Comparison of ENCODE assay signal across 28 mouse cellular contexts in the genomic region with DNA sequence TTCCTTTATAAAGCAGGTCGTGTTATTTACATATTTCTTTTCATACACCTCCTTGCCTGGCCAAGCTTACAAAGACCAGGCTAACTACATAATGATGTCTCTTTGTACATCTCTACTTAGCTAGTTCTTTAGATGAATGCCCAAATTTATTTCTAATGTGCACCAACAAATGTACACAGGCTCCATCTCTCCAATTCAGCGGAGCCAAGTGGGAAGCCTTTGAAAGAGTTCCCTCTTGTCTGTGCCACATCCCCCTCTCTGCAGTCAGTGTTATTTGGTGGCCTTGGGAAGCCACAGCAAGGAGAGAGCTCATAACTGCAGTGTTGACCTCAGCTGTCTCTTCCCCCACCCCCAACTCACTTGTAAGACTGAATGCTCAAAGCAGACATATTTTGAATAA. TPM values are rescaled to one million over a fixed set of nuclear protein-coding genes. Genes with fewer than 3 reads are reported as not detected.
A peak's percentile ranks its signal among the peaks of the same experiment; 100 is the strongest.
DNase-seq lines count a peak whose midpoint lies in the region; ATAC-seq lines count a peak whose summit lies in the region.
"Had no signal": no experiment of that assay in that cellular context is flagged by ENCODE, and none has a peak within 500 bp of the region (broad histone marks: within the 10 kb centered on the region; RNA-seq: fewer than 3 reads in every experiment).

No protein-coding gene starts in this region.

- H3K4me1 ChIP-seq in heart, embryonic 10.5 days: no peaks in the 10 kb centered on the region
- peaks cover 50% of the 10 kb centered on the region for H3K4me1 ChIP-seq in forebrain, embryonic 14.5 days (ENCODE audit: control insufficient read depth, insufficient read depth, low read length)

- no peak overlapping the region for H3K4me2 ChIP-seq in forebrain, embryonic 14.5 days (ENCODE audit: low read length)
- H3K4me2 ChIP-seq: hindbrain, embryonic 12.5 days had no signal

- H3K4me3 ChIP-seq in heart, embryonic 10.5 days: no peak overlapping the region
- H3K4me3 ChIP-seq in forebrain, embryonic 14.5 days (ENCODE audit: low read depth, low read length): no peak overlapping the region
- H3K4me3 ChIP-seq: hindbrain, embryonic 12.5 days had no signal

- H3K27me3 ChIP-seq in heart, embryonic 10.5 days (ENCODE audit: insufficient read depth, poor library complexity, severe bottlenecking): no peaks in the 10 kb centered on the region
- 0 out of 2 replicates have a peak, but pooled peaks cover 4% of the 10 kb centered on the region for H3K27me3 ChIP-seq in forebrain, embryonic 14.5 days (replicated peaks; ENCODE audit: control insufficient read depth, insufficient read depth, low read length)

- no peak overlapping the region for H3K27ac ChIP-seq in heart, embryonic 10.5 days
- H3K27ac ChIP-seq in forebrain, embryonic 14.5 days (ENCODE audit: low read depth, low read length): peak overlapping the region; percentile 71
- H3K27ac ChIP-seq: hindbrain, embryonic 12.5 days; hindbrain, postnatal 0 days had no signal

- peak; percentile 22; the same call in 1 of the 2 replicates for ATAC-seq in forebrain, embryonic 14.5 days
- ATAC-seq: CD4-positive, CD25-positive, alpha-beta regulatory T cell, adult 4 months had no signal

- H3K9me3 ChIP-seq in heart, embryonic 10.5 days: no peaks in the 10 kb centered on the region
- H3K9me3 ChIP-seq in forebrain, embryonic 14.5 days (replicated peaks; ENCODE audit: control insufficient read depth, low read length): no peaks in the 10 kb centered on the region
- H3K9me3 ChIP-seq: G1E; hindbrain, embryonic 12.5 days had no signal

- 77% methylated on average over 2 of the region's 2 CpGs for WGBS in heart, embryonic 10.5 days
- WGBS in forebrain, embryonic 14.5 days: 5% methylated on average over 2 of the region's 2 CpGs

- H3K36me3 ChIP-seq in heart, embryonic 10.5 days: no peaks in the 10 kb centered on the region
- no peaks in the 10 kb centered on the region for H3K36me3 ChIP-seq in forebrain, embryonic 14.5 days (ENCODE audit: control insufficient read depth, insufficient read depth, low read length)
- H3K36me3 ChIP-seq: G1E; hindbrain, embryonic 12.5 days had no signal

- DNase-seq in adrenal gland, adult 2 months: peak; percentile 14
- no peak for DNase-seq in adrenal gland, postnatal 25 days
- DNase-seq in heart, adult 11 months: peak; percentile 36
- no peak for DNase-seq in heart, embryonic 10.5 days (ENCODE audit: low spot score)
- DNase-seq in embryo, embryonic 11 days: peak; percentile 26
- DNase-seq in forebrain, embryonic 14.5 days (ENCODE audit: low spot score): peak; percentile 67
- DNase-seq in gastrocnemius, adult 8-10 months (ENCODE audit: low spot score in 2 of 2): no peak
- DNase-seq in cerebellum, adult 9-11 months: no peak
- DNase-seq: B cell, adult 2 months; cerebellum, adult 11-12 months; cerebellum, adult 9-10 months; cerebellum, postnatal 36 days; gastrocnemius, postnatal 25 days; heart, postnatal 10 days; heart, postnatal 4 days; kidney, adult 11 months had no signal

- no peak overlapping the region for H3K9ac ChIP-seq in forebrain, embryonic 14.5 days (ENCODE audit: low read length)
- H3K9ac ChIP-seq: hindbrain, embryonic 12.5 days had no signal

RNA-seq across cellular contexts. Expression of a gene that starts 46.3 kb away (rescaled TPM):
- not detected for total RNA-seq in adrenal gland, adult 2 months (2021)
- polyA plus RNA-seq in adrenal gland, adult 2 months (2012; rRNA removed): not detected in 2 replicates
- not detected in 2 replicates for total RNA-seq in adrenal gland, postnatal 25 days (2021)
- not detected in 2 replicates for polyA plus RNA-seq in heart, embryonic 10.5 days (2016; fragmentation: Nextera tagmentation; extraction: Ambion mirVana)
- polyA plus RNA-seq in forebrain, embryonic 14.5 days (2014; fragmentation: Nextera tagmentation; extraction: Ambion mirVana): 69.6 and 81.3 TPM in 2 replicates
- total RNA-seq in gastrocnemius, adult 8-10 months (2022): not detected
- total RNA-seq: adrenal gland, adult 18-20 months; adrenal gland, postnatal 4 days; gastrocnemius, adult 18-20 months; gastrocnemius, postnatal 25 days; granulocyte monocyte progenitor cell, adult 5-6 weeks; heart, postnatal 10 days; heart, postnatal 4 days had no signal
- polyA plus RNA-seq: CD4-positive, CD25-positive, alpha-beta regulatory T cell, adult 4 months; embryonic facial prominence, embryonic 14.5 days; G1E; heart, embryonic 14.5 days; hindbrain, postnatal 0 days; intestine, embryonic 14.5 days; kidney, embryonic 14.5 days had no signal

Comparison
In these comparisons a context has a peak if more than half of its experiments do, and no peak if none do; other contexts are left out.
1. DNase-seq: peak in adrenal gland, adult 2 months (single experiment), heart, adult 11 months (single experiment), embryo, embryonic 11 days (single experiment) and forebrain, embryonic 14.5 days (single experiment); none in adrenal gland, postnatal 25 days (single experiment), heart, embryonic 10.5 days (single experiment), gastrocnemius, adult 8-10 months (0 of 2) and cerebellum, adult 9-11 months (single experiment).